ENCODE assay signal across 8 mouse cellular contexts in genomic region chr3:92080462-92081284, GRCm38 (mm10). TPM values are rescaled to one million over a fixed set of nuclear protein-coding genes. Genes with fewer than 3 reads are reported as not detected.
A peak's percentile ranks its signal among the peaks of the same experiment; 100 is the strongest.
DNase-seq lines count a peak whose midpoint lies in the region; ATAC-seq and TF ChIP-seq lines count a peak whose summit lies in the region.

No protein-coding gene starts in this region.

- H3K27ac ChIP-seq in neural tube, embryonic 11.5 days (ENCODE audit: low read depth, low read length) = peak overlapping the region; percentile 68
- peak overlapping the region; percentile 90 for H3K27ac ChIP-seq in forebrain, embryonic 15.5 days (replicated peaks)
- H3K27ac ChIP-seq in liver, embryonic 15.5 days (replicated peaks) = no peak overlapping the region
- peak overlapping the region; percentile 99 for H3K27ac ChIP-seq in olfactory bulb, adult 2 months (ENCODE audit: insufficient read depth, low read depth, low read length)

- intact Hi-C loops in heart, postnatal 10 days (cut with DNase I) = no loop called here

- H3K36me3 ChIP-seq in neural tube, embryonic 11.5 days (ENCODE audit: control insufficient read depth, insufficient read depth, low read length) = no peaks in the 10 kb centered on the region
- no peaks in the 10 kb centered on the region for H3K36me3 ChIP-seq in forebrain, embryonic 15.5 days
- no peaks in the 10 kb centered on the region for H3K36me3 ChIP-seq in liver, embryonic 15.5 days (replicated peaks)

- peaks cover 19% of the 10 kb centered on the region for H3K27me3 ChIP-seq in neural tube, embryonic 11.5 days (ENCODE audit: control insufficient read depth, insufficient read depth, low read length)
- H3K27me3 ChIP-seq in forebrain, embryonic 15.5 days = peaks cover 29% of the 10 kb centered on the region; the same call in 1 of the 2 replicates
- peaks cover 68% of the 10 kb centered on the region for H3K27me3 ChIP-seq in liver, embryonic 15.5 days

- peak; percentile 80 for ATAC-seq in neural tube, embryonic 11.5 days (ENCODE audit: insufficient read depth, low FRiP score, low TSS enrichment)
- peak; percentile 88 for ATAC-seq in forebrain, embryonic 15.5 days (replicated peaks)
- ATAC-seq in liver, embryonic 15.5 days (ENCODE audit: insufficient read depth) = peak; percentile 28; the same call in 1 of the 2 replicates

- peak overlapping the region; percentile 68 for H3K4me3 ChIP-seq in neural tube, embryonic 11.5 days (ENCODE audit: low read depth, low read length)
- peak overlapping the region; percentile 69 for H3K4me3 ChIP-seq in forebrain, embryonic 15.5 days
- peak overlapping the region; percentile 57 for H3K4me3 ChIP-seq in liver, embryonic 15.5 days (replicated peaks)
- H3K4me3 ChIP-seq in olfactory bulb, adult 2 months (ENCODE audit: insufficient read depth, low read depth, low read length) = peak overlapping the region; percentile 89

- under 1% methylated on average over 62 of the region's 82 CpGs for WGBS in neural tube, embryonic 11.5 days
- WGBS in forebrain, embryonic 15.5 days = 1% methylated on average over 80 of the region's 82 CpGs
- under 1% methylated on average over 75 of the region's 82 CpGs for WGBS in liver, embryonic 15.5 days (ENCODE audit: insufficient replicate concordance)
- under 1% methylated on average over 77 of the region's 82 CpGs for WGBS in olfactory bulb, adult 2 months

- TF ChIP-seq CTCF in olfactory bulb, adult 2 months (IDR thresholded peaks at IDR 0.05; ENCODE audit: insufficient read depth, low read depth, low read length) = no peak

- H3K9ac ChIP-seq in neural tube, embryonic 11.5 days (ENCODE audit: low read length) = peak overlapping the region; percentile 62
- peak overlapping the region; percentile 60 for H3K9ac ChIP-seq in forebrain, embryonic 15.5 days (replicated peaks)
- H3K9ac ChIP-seq in liver, embryonic 15.5 days = no peak overlapping the region

- peak overlapping the region; percentile 94 for H3K4me2 ChIP-seq in neural tube, embryonic 11.5 days (ENCODE audit: low read depth)
- H3K4me2 ChIP-seq in forebrain, embryonic 15.5 days (replicated peaks) = peak overlapping the region; percentile 96
- H3K4me2 ChIP-seq in liver, embryonic 15.5 days = peak overlapping the region; percentile 75

- H3K4me1 ChIP-seq in neural tube, embryonic 11.5 days (ENCODE audit: control insufficient read depth, insufficient read depth, low read length) = no peaks in the 10 kb centered on the region
- H3K4me1 ChIP-seq in forebrain, embryonic 15.5 days = peaks cover 10% of the 10 kb centered on the region
- no peaks in the 10 kb centered on the region for H3K4me1 ChIP-seq in liver, embryonic 15.5 days (replicated peaks)
- no peaks in the 10 kb centered on the region for H3K4me1 ChIP-seq in olfactory bulb, adult 2 months (ENCODE audit: control insufficient read depth, insufficient read depth, low read length)

- no peak for TF ChIP-seq POLR2A in olfactory bulb, adult 2 months (IDR thresholded peaks at IDR 0.05; ENCODE audit: insufficient read depth, low read depth, low read length)

- no peaks in the 10 kb centered on the region for H3K9me3 ChIP-seq in neural tube, embryonic 11.5 days (ENCODE audit: control insufficient read depth, low read length)
- H3K9me3 ChIP-seq in forebrain, embryonic 15.5 days = no peaks in the 10 kb centered on the region
- H3K9me3 ChIP-seq in liver, embryonic 15.5 days (replicated peaks) = no peaks in the 10 kb centered on the region

- DNase-seq in neural tube, embryonic 11.5 days (ENCODE audit: low spot score) = peak; percentile 78
- DNase-seq in neural tube, embryonic 10.5 days (ENCODE audit: extremely low spot score, low spot score) = no peak
- DNase-seq in heart, postnatal 10 days = peak; percentile 71 to 73
- DNase-seq in kidney, postnatal 4 days = peak; percentile 80 to 85
- DNase-seq in thymus, postnatal 25 days = peak; percentile 16

RNA-seq across cellular contexts. Expression of gene Lor, which starts 2.3 kb away (rescaled TPM):
- polyA plus RNA-seq in neural tube, embryonic 11.5 days (2014; fragmentation: Nextera tagmentation; extraction: Ambion mirVana) = 0.97 and 1.6 TPM in 2 replicates
- polyA plus RNA-seq in forebrain, embryonic 15.5 days (2015; fragmentation: Nextera tagmentation; extraction: Ambion mirVana) = 3.1 and 3.5 TPM in 2 replicates
- total RNA-seq in heart, postnatal 10 days (2021) = not detected
- 0.39 TPM in 1 of 2 replicates, not detected in the other for polyA plus RNA-seq in liver, embryonic 15.5 days (2015; fragmentation: Nextera tagmentation; extraction: Ambion mirVana)
- polyA plus RNA-seq in olfactory bulb, adult 2 months (2012; ENCODE audit: insufficient read depth, insufficient read length, low replicate concordance, missing spikeins) = not detected in 2 replicates

RNA-seq across cellular contexts. Expression of gene Prr9, which starts 43.1 kb away (rescaled TPM):
- polyA plus RNA-seq in neural tube, embryonic 11.5 days (2014; fragmentation: Nextera tagmentation; extraction: Ambion mirVana) = not detected in 2 replicates
- not detected in 2 replicates for polyA plus RNA-seq in forebrain, embryonic 15.5 days (2015; fragmentation: Nextera tagmentation; extraction: Ambion mirVana)
- not detected for total RNA-seq in heart, postnatal 10 days (2021)
- polyA plus RNA-seq in liver, embryonic 15.5 days (2015; fragmentation: Nextera tagmentation; extraction: Ambion mirVana) = not detected in 2 replicates
- polyA plus RNA-seq in olfactory bulb, adult 2 months (2012; ENCODE audit: insufficient read depth, insufficient read length, low replicate concordance, missing spikeins) = not detected in 2 replicates

Comparison
In these comparisons a context has a peak if more than half of its experiments do, and no peak if none do; other contexts are left out.
1. ATAC-seq: peak in every context shown above with its lines; median percentile 88 in forebrain, embryonic 15.5 days; 80 in neural tube, embryonic 11.5 days; 28 in liver, embryonic 15.5 days.